Mouse (Mus musculus) heart, adult 8-10 months (tissue): ENCODE results near the gene Pafah1b2. TPM values are rescaled to one million over a fixed set of nuclear protein-coding genes. Genes with fewer than 3 reads are reported as not detected.

Experiments used
- DNase-seq: peaks from one replicate; pipeline ENCODE4 v3.0.0; 2022; ENCODE audit warnings: low spot score
- total RNA-seq, 4 experiments: library from RNA; stranded (reverse); gene quantifications; 2 replicates each; pipeline ENCODE4 v1.2.4; 2022

Gene Pafah1b2
- 10 to 100 TPM; 44.4 to 54.1 (median 49.2) TPM for total RNA-seq

GRCm38 (mm10) chr9:46012091-46013008 is at the start of gene Pafah1b2, which contains the start of gene Sik3:
TSS of gene Pafah1b2 (minus strand) at chr9:46012690.
TSS of gene Sik3 (plus strand) at chr9:46012820.
- DNase-seq = peak; percentile 93

GRCm38 (mm10) chr9:46061696-46062425 is 49.4 kb upstream of the Pafah1b2 start:
- DNase-seq = peak; percentile 42

GRCm38 (mm10) chr9:46060249-46060648 is 47.8 kb upstream of the Pafah1b2 start:
- DNase-seq = no peak

GRCm38 (mm10) chr9:46058065-46058464 is 45.6 kb upstream of the Pafah1b2 start:
- no peak for DNase-seq

- no peak for DNase-seq
Observed at GRCm38 (mm10) chr9:46053014-46053666, 40.6 kb upstream of the Pafah1b2 start.

- DNase-seq = no peak
Observed at GRCm38 (mm10) chr9:46050203-46050602, 37.7 kb upstream of the Pafah1b2 start.

- no peak for DNase-seq
Observed at GRCm38 (mm10) chr9:46049525-46049924, 37.0 kb upstream of the Pafah1b2 start.

GRCm38 (mm10) chr9:46046724-46047517 is 34.4 kb upstream of the Pafah1b2 start:
- no peak for DNase-seq

GRCm38 (mm10) chr9:46043626-46044025 is 31.1 kb upstream of the Pafah1b2 start:
- DNase-seq = no peak

- DNase-seq = no peak
Observed at GRCm38 (mm10) chr9:46042387-46042786, 29.9 kb upstream of the Pafah1b2 start.

GRCm38 (mm10) chr9:46041186-46041585 is 28.7 kb upstream of the Pafah1b2 start:
- no peak for DNase-seq

GRCm38 (mm10) chr9:46038786-46039185 is 26.3 kb upstream of the Pafah1b2 start:
- DNase-seq = no peak

GRCm38 (mm10) chr9:46036881-46037280 is 24.4 kb upstream of the Pafah1b2 start:
- no peak for DNase-seq

- no peak for DNase-seq
Observed at GRCm38 (mm10) chr9:46035290-46035871, 22.9 kb upstream of the Pafah1b2 start.

- no peak for DNase-seq
Observed at GRCm38 (mm10) chr9:46033862-46034261, 21.4 kb upstream of the Pafah1b2 start.

GRCm38 (mm10) chr9:46033058-46033457 is 20.6 kb upstream of the Pafah1b2 start:
- no peak for DNase-seq

GRCm38 (mm10) chr9:46032190-46032589 is 19.7 kb upstream of the Pafah1b2 start:
- no peak for DNase-seq

GRCm38 (mm10) chr9:46030968-46031367 is 18.5 kb upstream of the Pafah1b2 start:
- DNase-seq = no peak

- no peak for DNase-seq
Observed at GRCm38 (mm10) chr9:46030184-46030583, 17.7 kb upstream of the Pafah1b2 start.

- no peak for DNase-seq
Observed at GRCm38 (mm10) chr9:46029534-46029933, 17.0 kb upstream of the Pafah1b2 start.

GRCm38 (mm10) chr9:46027994-46028393 is 15.5 kb upstream of the Pafah1b2 start:
- DNase-seq = no peak
